8 mouse cellular contexts compared by ENCODE assay signal in genomic region chr17:34120180-34120723, GRCm38 (mm10). TPM values are rescaled to one million over a fixed set of nuclear protein-coding genes. Genes with fewer than 3 reads are reported as not detected.
DNase-seq lines count a peak whose midpoint lies in the region; ATAC-seq and TF ChIP-seq lines count a peak whose summit lies in the region.

No protein-coding gene starts in this region.

- peaks cover 30% of the 10 kb centered on the region for H3K4me1 ChIP-seq in limb, embryonic 12.5 days (replicated peaks)
- H3K4me1 ChIP-seq in midbrain, embryonic 14.5 days (ENCODE audit: control insufficient read depth, insufficient read depth, low read length): peaks cover 23% of the 10 kb centered on the region
- H3K4me1 ChIP-seq in spleen, adult 2 months (ENCODE audit: control insufficient read depth, insufficient read depth, insufficient read length): peaks cover 12% of the 10 kb centered on the region; the same call in 1 of the 2 replicates

- H3K27me3 ChIP-seq in limb, embryonic 12.5 days: no peaks in the 10 kb centered on the region
- no peaks in the 10 kb centered on the region for H3K27me3 ChIP-seq in midbrain, embryonic 14.5 days (ENCODE audit: control insufficient read depth, insufficient read depth, low read length)
- no peaks in the 10 kb centered on the region for H3K27me3 ChIP-seq in spleen, adult 2 months (ENCODE audit: control insufficient read depth, insufficient read depth, low read length)

- TF ChIP-seq POLR2A in spleen, adult 2 months (IDR thresholded peaks at IDR 0.05; ENCODE audit: low read depth, low read length): peak; percentile 11; the same call in 1 of the 2 replicates

- H3K4me3 ChIP-seq in limb, embryonic 12.5 days (replicated peaks): peak overlapping the region; percentile 99
- peak overlapping the region; percentile 92 for H3K4me3 ChIP-seq in midbrain, embryonic 14.5 days (replicated peaks; ENCODE audit: low read depth, low read length)
- peak overlapping the region; percentile 75 for H3K4me3 ChIP-seq in spleen, adult 2 months (ENCODE audit: extremely low read depth, insufficient read depth, insufficient read length)

- H3K9ac ChIP-seq in limb, embryonic 12.5 days (replicated peaks): peak overlapping the region; percentile 99
- peak overlapping the region; percentile 97 for H3K9ac ChIP-seq in midbrain, embryonic 14.5 days (replicated peaks; ENCODE audit: low read length)

- no peak for TF ChIP-seq CTCF in spleen, adult 2 months (IDR thresholded peaks at IDR 0.05; ENCODE audit: extremely low read depth, insufficient read depth, insufficient read length, insufficient replicate concordance)

- peak overlapping the region; percentile 74 for H3K4me2 ChIP-seq in limb, embryonic 12.5 days
- peak overlapping the region; percentile 98 for H3K4me2 ChIP-seq in midbrain, embryonic 14.5 days (ENCODE audit: low read length)

- peak overlapping the region; percentile 100 for H3K27ac ChIP-seq in limb, embryonic 12.5 days
- peak overlapping the region; percentile 100 for H3K27ac ChIP-seq in midbrain, embryonic 14.5 days (replicated peaks; ENCODE audit: low read depth, low read length)
- peak overlapping the region; percentile 99 for H3K27ac ChIP-seq in spleen, adult 2 months (ENCODE audit: insufficient read depth, low read length)

- under 1% methylated on average over 41 of the region's 42 CpGs for WGBS in limb, embryonic 12.5 days
- WGBS in midbrain, embryonic 14.5 days: under 1% methylated on average over 41 of the region's 42 CpGs
- WGBS in spleen, adult 2 months: 1% methylated on average over 34 of the region's 42 CpGs

- ATAC-seq in limb, embryonic 12.5 days (ENCODE audit: insufficient number of reproducible peaks, insufficient read depth, low FRiP score, low TSS enrichment, low read depth): no peak; the same call in 1 of the 2 replicates
- peak; percentile 7 for ATAC-seq in midbrain, embryonic 14.5 days (ENCODE audit: low FRiP score, low TSS enrichment)
- no peak for ATAC-seq in inflammation-experienced regulatory T-cells, adult 6 months

- peaks cover 28% of the 10 kb centered on the region for H3K36me3 ChIP-seq in limb, embryonic 12.5 days
- peaks cover 33% of the 10 kb centered on the region for H3K36me3 ChIP-seq in midbrain, embryonic 14.5 days (ENCODE audit: control insufficient read depth, insufficient read depth, low read length)
- peaks cover 28% of the 10 kb centered on the region for H3K36me3 ChIP-seq in spleen, adult 2 months (ENCODE audit: control insufficient read depth, insufficient read depth, low read length)

- H3K9me3 ChIP-seq in limb, embryonic 12.5 days: no peaks in the 10 kb centered on the region
- H3K9me3 ChIP-seq in midbrain, embryonic 14.5 days (ENCODE audit: control insufficient read depth, low read length): no peaks in the 10 kb centered on the region

- DNase-seq in adrenal gland, adult 2 months: peak; percentile 93
- peak; percentile 82 for DNase-seq in embryo, embryonic 11.5 days (ENCODE audit: low read depth, low spot score)
- DNase-seq in gastrocnemius, postnatal 4 days (ENCODE audit: low spot score in 2 of 2): peak; percentile 84 to 92
- peak; percentile 85 for DNase-seq in kidney, adult 11 months
- peak; percentile 91 for DNase-seq in midbrain, embryonic 14.5 days
- DNase-seq in spleen, adult 2 months (ENCODE audit: low read depth in 1 of 2, low spot score in 2 of 2): peak in 1 of 2 experiments; percentile 82

RNA-seq across cellular contexts. Expression of gene H2-DMa, which starts 0.9 kb away (rescaled TPM):
- 10 to 100 TPM; 14.4 to 18.9 TPM for total RNA-seq in adrenal gland, adult 2 months (2021)
- polyA plus RNA-seq in adrenal gland, adult 2 months (2012; rRNA removed): 24.2 and 27.4 TPM in 2 replicates
- total RNA-seq in gastrocnemius, postnatal 4 days (2021): 1 to 10 TPM; 7.6 to 8.7 TPM
- 11.1 and 13.2 TPM in 2 replicates for polyA plus RNA-seq in limb, embryonic 12.5 days (2016; fragmentation: Nextera tagmentation; extraction: Ambion mirVana)
- polyA plus RNA-seq in midbrain, embryonic 14.5 days (2014; fragmentation: Nextera tagmentation; extraction: Ambion mirVana): 16.7 and 20.4 TPM in 2 replicates
- 302 and 363 TPM in 2 replicates for polyA plus RNA-seq in spleen, adult 2 months (2012; rRNA removed)
- polyA plus RNA-seq in inflammation-experienced regulatory T-cells, adult 6 months (2017; shearing (Covaris generic)): 100 to 1,000 TPM in 2 of 3 experiments, 10 to 100 TPM in 1; 75.8 to 241 (median 198) TPM

RNA-seq across cellular contexts. Expression of gene Brd2, which starts 2.2 kb away (rescaled TPM):
- 100 to 1,000 TPM; 173 to 286 TPM for total RNA-seq in adrenal gland, adult 2 months (2021)
- polyA plus RNA-seq in adrenal gland, adult 2 months (2012; rRNA removed): 103 and 104 TPM in 2 replicates
- total RNA-seq in gastrocnemius, postnatal 4 days (2021): 100 to 1,000 TPM; 125 to 136 TPM
- polyA plus RNA-seq in limb, embryonic 12.5 days (2016; fragmentation: Nextera tagmentation; extraction: Ambion mirVana): 129 and 134 TPM in 2 replicates
- polyA plus RNA-seq in midbrain, embryonic 14.5 days (2014; fragmentation: Nextera tagmentation; extraction: Ambion mirVana): 160 and 171 TPM in 2 replicates
- 97.9 and 112 TPM in 2 replicates for polyA plus RNA-seq in spleen, adult 2 months (2012; rRNA removed)
- 100 to 1,000 TPM; 115 to 154 (median 144) TPM for polyA plus RNA-seq in inflammation-experienced regulatory T-cells, adult 6 months (2017; shearing (Covaris generic))

RNA-seq across cellular contexts. Expression of gene H2-DMb2, which starts 22.9 kb away (rescaled TPM):
- 1 to 10 TPM; 2.0 to 3.4 TPM for total RNA-seq in adrenal gland, adult 2 months (2021)
- 1.3 and 2.3 TPM in 2 replicates for polyA plus RNA-seq in adrenal gland, adult 2 months (2012; rRNA removed)
- under 1 TPM; 0.36 to 0.37 TPM for total RNA-seq in gastrocnemius, postnatal 4 days (2021)
- polyA plus RNA-seq in limb, embryonic 12.5 days (2016; fragmentation: Nextera tagmentation; extraction: Ambion mirVana): 0.30 and 0.32 TPM in 2 replicates
- polyA plus RNA-seq in midbrain, embryonic 14.5 days (2014; fragmentation: Nextera tagmentation; extraction: Ambion mirVana): 0.15 and 0.18 TPM in 2 replicates
- 456 and 587 TPM in 2 replicates for polyA plus RNA-seq in spleen, adult 2 months (2012; rRNA removed)
- 10 to 100 TPM in 2 of 3 experiments, 1 to 10 TPM in 1; 9.2 to 14.4 (median 11.3) TPM for polyA plus RNA-seq in inflammation-experienced regulatory T-cells, adult 6 months (2017; shearing (Covaris generic))

RNA-seq across cellular contexts. Expression of gene H2-Oa, which starts 28.1 kb away (rescaled TPM):
- under 1 TPM in 1 of 2 experiments, not detected in 1; 0.62 TPM for total RNA-seq in adrenal gland, adult 2 months (2021)
- polyA plus RNA-seq in adrenal gland, adult 2 months (2012; rRNA removed): 1.9 TPM in 2 replicates
- not detected for total RNA-seq in gastrocnemius, postnatal 4 days (2021)
- 0.71 and 0.86 TPM in 2 replicates for polyA plus RNA-seq in limb, embryonic 12.5 days (2016; fragmentation: Nextera tagmentation; extraction: Ambion mirVana)
- polyA plus RNA-seq in midbrain, embryonic 14.5 days (2014; fragmentation: Nextera tagmentation; extraction: Ambion mirVana): not detected in 2 replicates
- 228 and 326 TPM in 2 replicates for polyA plus RNA-seq in spleen, adult 2 months (2012; rRNA removed)
- polyA plus RNA-seq in inflammation-experienced regulatory T-cells, adult 6 months (2017; shearing (Covaris generic)): 10 to 100 TPM; 14.3 to 81.2 (median 53.9) TPM

RNA-seq across cellular contexts. Expression of gene H2-DMb1, which starts 32.6 kb away (rescaled TPM):
- total RNA-seq in adrenal gland, adult 2 months (2021): 10 to 100 TPM in 1 of 2 experiments, 1 to 10 TPM in 1; 6.4 to 12.3 TPM
- polyA plus RNA-seq in adrenal gland, adult 2 months (2012; rRNA removed): 32.6 and 33.3 TPM in 2 replicates
- 1 to 10 TPM in 1 of 2 experiments, under 1 TPM in 1; 0.70 to 1.4 TPM for total RNA-seq in gastrocnemius, postnatal 4 days (2021)
- polyA plus RNA-seq in limb, embryonic 12.5 days (2016; fragmentation: Nextera tagmentation; extraction: Ambion mirVana): 1.2 and 1.3 TPM in 2 replicates
- 0.38 and 0.91 TPM in 2 replicates for polyA plus RNA-seq in midbrain, embryonic 14.5 days (2014; fragmentation: Nextera tagmentation; extraction: Ambion mirVana)
- polyA plus RNA-seq in spleen, adult 2 months (2012; rRNA removed): 322 and 426 TPM in 2 replicates
- polyA plus RNA-seq in inflammation-experienced regulatory T-cells, adult 6 months (2017; shearing (Covaris generic)): 1 to 10 TPM; 2.3 to 5.0 (median 4.5) TPM

Comparison
In these comparisons a context has a peak if more than half of its experiments do, and no peak if none do; other contexts are left out.
1. RNA of gene H2-DMb2, which starts 22.9 kb away (polyA plus RNA-seq): 456 to 587 TPM in spleen, adult 2 months; 9.2 to 14.4 TPM in inflammation-experienced regulatory T-cells, adult 6 months, 1.3 to 2.3 TPM in adrenal gland, adult 2 months, 0.30 to 0.32 TPM in limb, embryonic 12.5 days and 0.15 to 0.18 TPM in midbrain, embryonic 14.5 days; every median in the first group is over 10 times any median in the second.
2. Peak in every context shown above with its lines, with median percentiles within 50 percentile points of each other: H3K27ac ChIP-seq and H3K4me3 ChIP-seq.